Mouse (Mus musculus): ENCODE data around the gene Ush1g.
A peak's percentile ranks its signal among the peaks of the same experiment; 100 is the strongest.

Ush1g gene

GRCm38 (mm10) chr11:115334531-115334930 is 12.7 kb upstream of the Ush1g start, which contains the start of gene Otop3:
Gene Otop3 (plus strand): TSS chr11:115334731.
- no peak for DNase-seq (ENCODE audit: extremely low spot score, low spot score)

- no peak for DNase-seq (ENCODE audit: extremely low spot score, low spot score)
Measured at GRCm38 (mm10) chr11:115329339-115329738, 7.5 kb upstream of the Ush1g start.

GRCm38 (mm10) chr11:115326730-115327129 is 4.9 kb upstream of the Ush1g start:
- DNase-seq (ENCODE audit: extremely low spot score, low spot score): no peak

GRCm38 (mm10) chr11:115323354-115323753 is 1.5 kb upstream of the Ush1g start:
- no peak for DNase-seq (ENCODE audit: extremely low spot score, low spot score)

GRCm38 (mm10) chr11:115319704-115320383 is 2.0 kb downstream of the Ush1g start:
- no peak for DNase-seq (ENCODE audit: extremely low spot score, low spot score)

GRCm38 (mm10) chr11:115318245-115319027 is 3.4 kb downstream of the Ush1g start:
- DNase-seq (ENCODE audit: extremely low spot score, low spot score): peak; percentile 40

GRCm38 (mm10) chr11:115317204-115317603 is 4.6 kb downstream of the Ush1g start:
- no peak for DNase-seq (ENCODE audit: extremely low spot score, low spot score)

- no peak for DNase-seq (ENCODE audit: extremely low spot score, low spot score)
Measured at GRCm38 (mm10) chr11:115314249-115314648, 7.6 kb downstream of the Ush1g start.

GRCm38 (mm10) chr11:115308781-115309180 is 13.1 kb downstream of the Ush1g start:
- DNase-seq (ENCODE audit: extremely low spot score, low spot score): no peak

- no peak for DNase-seq (ENCODE audit: extremely low spot score, low spot score)
Measured at GRCm38 (mm10) chr11:115306863-115307262, 15.0 kb downstream of the Ush1g start, which contains the start of gene Otop2. Gene Otop2 (plus strand): TSS chr11:115307163.

- DNase-seq (ENCODE audit: extremely low spot score, low spot score): no peak
Measured at GRCm38 (mm10) chr11:115303167-115303566, 18.7 kb downstream of the Ush1g start.

GRCm38 (mm10) chr11:115301351-115301750 is 20.5 kb downstream of the Ush1g start:
- no peak for DNase-seq (ENCODE audit: extremely low spot score, low spot score)

GRCm38 (mm10) chr11:115300745-115301144 is 21.1 kb downstream of the Ush1g start:
- no peak for DNase-seq (ENCODE audit: extremely low spot score, low spot score)

- no peak for DNase-seq (ENCODE audit: extremely low spot score, low spot score)
Measured at GRCm38 (mm10) chr11:115298160-115298559, 23.7 kb downstream of the Ush1g start.

GRCm38 (mm10) chr11:115297214-115297826 is 24.5 kb downstream of the Ush1g start, which contains the start of gene Fads6:
Gene Fads6 (minus strand): TSS chr11:115297663.
- peak; percentile 49 for DNase-seq (ENCODE audit: extremely low spot score, low spot score)

- DNase-seq (ENCODE audit: extremely low spot score, low spot score): no peak
Measured at GRCm38 (mm10) chr11:115296471-115297210, 25.2 kb downstream of the Ush1g start.

GRCm38 (mm10) chr11:115295939-115296338 is 25.9 kb downstream of the Ush1g start:
- no peak for DNase-seq (ENCODE audit: extremely low spot score, low spot score)

GRCm38 (mm10) chr11:115292631-115293375 is 29.0 kb downstream of the Ush1g start:
- no peak for DNase-seq (ENCODE audit: extremely low spot score, low spot score)

GRCm38 (mm10) chr11:115291503-115291902 is 30.3 kb downstream of the Ush1g start:
- DNase-seq (ENCODE audit: extremely low spot score, low spot score): no peak

GRCm38 (mm10) chr11:115290919-115291318 is 30.9 kb downstream of the Ush1g start:
- DNase-seq (ENCODE audit: extremely low spot score, low spot score): no peak

- no peak for DNase-seq (ENCODE audit: extremely low spot score, low spot score)
Measured at GRCm38 (mm10) chr11:115290314-115290713, 31.5 kb downstream of the Ush1g start.
